In the genomic region with DNA sequence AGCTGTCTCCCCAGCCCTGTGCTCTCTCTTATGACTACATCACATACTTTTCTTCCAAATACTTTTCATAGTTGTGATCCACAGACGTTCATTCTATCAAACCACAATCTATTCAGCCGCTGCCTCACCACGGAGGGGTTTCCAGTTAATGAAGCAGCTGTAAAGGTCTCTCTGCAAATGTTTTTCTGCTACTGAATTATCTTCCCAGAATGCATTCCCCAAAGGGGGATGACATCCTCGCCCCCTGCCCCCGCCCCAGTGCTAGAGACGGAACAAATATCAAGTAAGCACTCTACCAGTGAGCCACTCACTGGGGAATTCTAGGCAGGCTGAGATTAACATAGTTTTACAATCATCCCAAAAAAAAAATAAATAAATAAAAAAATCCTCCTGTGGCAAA, we compare ENCODE assay signal across 27 mouse cellular contexts. TPM values are rescaled to one million over a fixed set of nuclear protein-coding genes. Genes with fewer than 3 reads are reported as not detected.
DNase-seq lines count a peak whose midpoint lies in the region; ATAC-seq and TF ChIP-seq lines count a peak whose summit lies in the region.
"Had no signal": no experiment of that assay in that cellular context is flagged by ENCODE, and none has a peak within 500 bp of the region (broad histone marks: within the 10 kb centered on the region; RNA-seq: fewer than 3 reads in every experiment).

No protein-coding gene starts in this region.

- no peak for TF ChIP-seq CTCF in Patski (IDR thresholded peaks at IDR 0.05)

- CTCF ChIA-PET in Patski (lab: Charles Lee) = interaction anchor here (0.6 to 1.1 kb wide), 3 partner anchors 57 to 146 kb away, joined by 3 read pairs; no protein-coding TSS in a partner anchor

- peak; percentile 98 for DNase-seq in Muller cell, postnatal 12 days (ENCODE audit: inconsistent ontology term)
- DNase-seq in Patski (ENCODE audit: low read depth, low spot score) = no peak
- no peak for DNase-seq in cerebellum, adult 11 months
- no peak for DNase-seq in spleen, adult 18-20 months
- no peak for DNase-seq in heart, adult 18-20 months
- DNase-seq: adrenal gland, adult 2 months; adrenal gland, postnatal 10 days; adrenal gland, postnatal 25 days; B cell, adult 2 months; cerebellum, adult 11-12 months; cerebellum, adult 2 months; cerebellum, adult 9-10 months; cerebellum, postnatal 10 days; cerebellum, postnatal 25 days had no signal

- H3K27me3 ChIP-seq in Patski = no peaks in the 10 kb centered on the region
- H3K27me3 ChIP-seq: CH12.LX; embryonic facial prominence, embryonic 12.5 days; forebrain, embryonic 12.5 days had no signal

- POLR2A ChIA-PET in Patski (lab: Charles Lee) = interaction anchor here (0.6 to 0.8 kb wide), 2 partner anchors 16 to 30 kb away, joined by 3 read pairs; no protein-coding TSS in a partner anchor

- peak; percentile 58 for ATAC-seq in Patski
- ATAC-seq: CD4-positive, CD25-positive, alpha-beta regulatory T cell, adult 4 months; forebrain, embryonic 16.5 days had no signal

- in situ Hi-C loops in Patski (cut with MboI; ENCODE audit: low pct_unique_long_range_greater_than_20kb) = loop anchor here (5.0 kb wide), 1 partner anchor 86 kb away; no protein-coding TSS in a partner anchor

RNA-seq across cellular contexts. Expression of gene Trim56, which starts 7.9 kb away (rescaled TPM):
- 35.6 TPM for polyA plus RNA-seq in Patski (2021)
- total RNA-seq in heart, adult 18-20 months (2021) = 10 to 100 TPM; 19.0 to 21.5 TPM

RNA-seq across cellular contexts. Expression of gene Serpine1, which starts 36.0 kb away (rescaled TPM):
- 151 TPM for polyA plus RNA-seq in Patski (2021)
- total RNA-seq in heart, adult 18-20 months (2021) = 10 to 100 TPM; 18.4 to 33.2 TPM
- polyA plus RNA-seq: erythroblast, embryonic 14.5 days had no signal

RNA-seq across cellular contexts. Expression of gene Muc3, which starts 41.0 kb away (rescaled TPM):
- not detected for polyA plus RNA-seq in Patski (2021)
- not detected for total RNA-seq in heart, adult 18-20 months (2021)
- total RNA-seq: adrenal gland, adult 2 months; adrenal gland, postnatal 10 days; adrenal gland, postnatal 25 days; adrenal gland, postnatal 4 days; CH12.LX; G1E had no signal
- polyA plus RNA-seq: adrenal gland, adult 2 months; CD4-positive, CD25-positive, alpha-beta regulatory T cell, adult 4 months; cerebellum, adult 2 months; cortical plate, adult 2 months; embryonic facial prominence, embryonic 10.5 days; embryonic facial prominence, embryonic 12.5 days; embryonic facial prominence, embryonic 14.5 days; erythroblast, embryonic 14.5 days; forebrain, embryonic 10.5 days; forebrain, embryonic 12.5 days; forebrain, embryonic 14.5 days; forebrain, embryonic 16.5 days; G1E had no signal
